Mouse (Mus musculus) ES-CJ7 (cell line): ENCODE data around the gene Ulbp1.
"Not testable (repeated sequence)": the region's sequence is repeated elsewhere in the genome, so short reads cannot be mapped to it uniquely, and the experiment has no call there.

Experiments
- DNase-seq: peaks from one replicate; pipeline ENCODE4 v3.0.0; 2011; ENCODE audit warnings: low read depth, low spot score

Ulbp1 gene

DNA sequence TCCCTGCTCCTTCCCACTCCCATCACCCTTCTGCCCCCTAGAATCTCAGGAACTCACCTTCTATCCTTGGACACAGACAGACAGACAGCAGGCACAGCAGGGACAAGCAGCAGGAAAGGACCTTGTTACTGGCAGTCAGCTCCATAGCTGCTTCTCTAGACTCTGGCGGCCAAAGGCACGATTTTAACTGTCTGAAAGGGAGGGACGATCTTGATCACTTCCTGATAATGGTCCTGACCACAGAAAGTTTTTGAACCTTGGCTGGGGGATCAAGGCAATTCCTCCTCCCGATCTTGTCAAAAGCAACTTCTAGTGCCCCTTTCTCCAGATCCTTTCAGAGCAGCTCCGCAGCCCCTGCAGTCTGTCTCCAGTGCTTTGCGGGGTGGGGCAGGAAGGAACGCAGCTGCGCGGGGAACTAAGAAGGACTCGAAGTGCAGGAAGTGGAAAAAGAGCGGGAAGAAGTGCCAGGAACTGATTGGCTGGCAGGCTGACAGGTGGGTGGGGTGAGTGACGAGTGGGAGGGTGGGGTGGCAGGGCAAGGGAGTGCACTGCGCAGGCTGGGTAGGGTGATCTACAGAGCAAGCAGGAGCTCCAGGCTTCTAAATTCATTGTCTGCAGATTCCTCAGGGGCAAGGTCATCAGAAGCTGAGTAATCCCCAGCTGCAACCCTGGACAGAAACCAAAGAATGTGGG lies at the start of gene Ulbp1:
Gene Ulbp1 (minus strand): TSS at position 442 of the 693 bp plus-strand sequence.
- DNase-seq, result peak; percentile 67

GRCm38 (mm10) chr10:7498180-7498579 lies 24.7 kb upstream of the Ulbp1 start:
- not testable (repeated sequence) for DNase-seq

- DNase-seq, result peak; percentile 50
Observed at GRCm38 (mm10) chr10:7492384-7492783, 18.9 kb upstream of the Ulbp1 start.

- no peak for DNase-seq
Observed at GRCm38 (mm10) chr10:7483650-7484049, 10.2 kb upstream of the Ulbp1 start.

DNA sequence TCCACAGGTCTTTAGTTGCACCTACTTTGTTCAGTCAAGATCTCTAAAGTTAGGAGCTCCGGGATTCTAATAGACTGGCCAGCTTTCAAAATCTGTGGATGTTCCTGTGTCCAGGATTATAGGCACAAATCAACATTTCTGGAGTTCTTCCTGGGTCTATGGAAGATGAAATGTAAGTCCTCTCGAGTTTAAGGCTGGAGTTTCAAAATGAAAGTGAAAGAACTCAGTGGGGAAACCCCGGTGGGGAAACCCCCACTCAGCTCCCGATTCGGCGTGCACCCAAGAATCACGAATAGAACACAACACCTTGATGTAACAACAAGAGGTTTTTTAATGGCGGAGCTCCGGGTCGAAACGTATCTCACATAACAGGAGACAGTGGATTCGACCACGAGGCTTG lies 787 bp upstream of the Ulbp1 start:
- not testable (repeated sequence) for DNase-seq

DNA sequence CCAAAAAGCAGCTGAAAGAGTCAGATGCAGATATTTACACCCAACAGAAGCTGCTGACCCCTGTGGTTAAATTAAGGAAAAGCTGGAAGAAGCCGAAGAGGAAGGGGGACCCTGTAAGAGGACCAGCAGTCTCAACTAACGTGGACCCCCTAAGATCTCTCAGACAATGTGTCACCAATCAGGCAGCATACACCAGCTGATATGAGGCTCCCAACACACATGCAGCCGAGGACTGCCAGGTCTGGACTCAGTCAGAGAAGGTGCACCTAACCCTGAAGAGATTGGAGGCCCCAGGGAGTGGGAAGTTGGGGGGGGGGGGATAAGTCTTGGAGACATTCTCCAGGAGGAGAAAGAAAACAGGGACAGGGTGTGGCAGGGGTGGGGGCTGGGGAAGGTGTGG lies 1.8 kb downstream of the Ulbp1 start:
- no peak for DNase-seq

- DNase-seq, result no peak
Observed at GRCm38 (mm10) chr10:7470457-7470856, 3.0 kb downstream of the Ulbp1 start.

DNA sequence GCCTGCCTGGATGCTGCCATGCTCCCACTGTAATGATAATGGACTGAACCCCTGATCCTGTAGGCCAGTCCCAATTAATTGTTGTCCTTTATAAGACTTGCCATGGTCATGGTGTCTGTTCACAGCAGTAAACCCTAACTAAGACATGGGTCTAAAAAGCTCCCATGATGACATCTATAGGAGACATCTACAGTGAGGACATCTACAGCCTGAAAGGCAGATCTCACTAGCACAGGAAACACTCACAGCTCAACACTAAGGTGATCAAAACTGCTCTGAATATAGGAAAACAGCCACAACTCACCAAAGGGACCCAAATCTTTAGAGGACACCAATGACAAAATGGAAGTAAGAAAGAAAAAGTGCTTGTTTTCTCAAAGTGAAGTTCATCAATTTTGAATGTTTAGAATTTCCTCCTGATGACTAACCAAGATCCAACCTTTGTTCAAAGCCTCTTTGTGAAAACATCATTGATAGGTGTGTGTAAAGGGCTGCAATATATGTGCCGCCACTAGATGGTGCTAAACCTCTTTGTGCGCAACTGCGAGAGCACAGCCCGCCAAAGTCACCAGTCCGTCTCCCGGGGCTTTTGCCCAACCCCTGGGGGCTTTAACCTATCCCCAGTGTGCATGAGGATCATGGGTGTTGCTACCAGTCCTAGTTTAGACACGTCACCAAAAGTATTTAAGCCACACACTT lies 3.6 kb downstream of the Ulbp1 start:
- DNase-seq, result peak; percentile 41

DNA sequence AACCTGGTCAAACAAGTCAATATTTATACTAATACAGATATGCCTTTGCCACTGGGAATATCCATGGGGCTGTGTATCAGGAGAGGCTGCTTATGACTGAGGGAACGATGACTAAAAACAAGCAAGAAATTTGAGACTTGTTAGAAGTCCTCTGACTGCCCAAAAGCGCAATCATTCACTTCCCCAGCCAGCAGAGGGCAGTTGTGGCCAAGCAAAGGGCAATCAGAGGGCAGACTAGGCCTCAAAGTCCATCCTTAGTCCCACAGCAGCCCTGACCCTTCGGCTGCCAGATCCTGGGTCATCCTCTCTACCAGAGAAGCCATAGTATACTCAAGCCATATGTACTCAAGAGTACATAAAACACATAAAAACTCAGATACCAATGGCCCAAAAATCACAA lies 11.4 kb downstream of the Ulbp1 start:
- peak; percentile 45 for DNase-seq

- DNase-seq, result no peak
Observed at GRCm38 (mm10) chr10:7438928-7439327, 34.5 kb downstream of the Ulbp1 start.

GRCm38 (mm10) chr10:7393143-7394035 lies 80.0 kb downstream of the Ulbp1 start:
- DNase-seq, result no peak

- peak; percentile 47 for DNase-seq
Observed at GRCm38 (mm10) chr10:7391935-7392930, 81.2 kb downstream of the Ulbp1 start.

- no peak for DNase-seq
Observed at GRCm38 (mm10) chr10:7391561-7391934, 81.9 kb downstream of the Ulbp1 start.

DNA sequence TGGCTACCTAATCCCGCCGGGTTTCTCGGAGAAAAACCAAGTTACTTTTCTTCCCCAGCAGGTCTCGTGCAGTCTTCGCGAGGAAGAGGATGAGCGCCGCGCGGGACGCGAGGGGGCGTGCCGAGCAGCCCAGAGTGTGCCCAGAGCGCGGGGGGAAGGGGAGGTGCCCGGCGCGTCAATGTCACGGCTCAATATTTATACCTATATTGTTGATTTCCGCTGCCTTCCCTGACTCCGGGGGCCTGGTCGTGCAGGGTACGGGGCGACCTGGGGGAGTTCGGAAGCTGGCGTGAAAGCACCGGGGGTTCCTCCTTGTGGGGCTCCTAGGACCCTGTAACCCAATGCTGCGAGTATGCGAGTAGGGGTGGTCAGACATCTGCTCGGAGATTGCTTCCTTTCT lies 82.3 kb downstream of the Ulbp1 start:
- DNase-seq, result peak; percentile 34
